Mouse (Mus musculus): ENCODE measurements around the gene Golga2.

GRCm38 (mm10) chr2:32339912-32340642 lies 52.9 kb downstream of the Golga2 start:
- TF ChIP-seq CTCF (IDR thresholded peaks at IDR 0.05; ENCODE audit: borderline replicate concordance, extremely low read depth, insufficient read depth, insufficient read length) (no peak), POLR2A (IDR thresholded peaks at IDR 0.05; ENCODE audit: borderline replicate concordance, extremely low read depth, insufficient read depth, insufficient read length, poor library complexity, severe bottlenecking) (no peak)

All from brain, embryonic 14.5 days (tissue).